In the genomic region with DNA sequence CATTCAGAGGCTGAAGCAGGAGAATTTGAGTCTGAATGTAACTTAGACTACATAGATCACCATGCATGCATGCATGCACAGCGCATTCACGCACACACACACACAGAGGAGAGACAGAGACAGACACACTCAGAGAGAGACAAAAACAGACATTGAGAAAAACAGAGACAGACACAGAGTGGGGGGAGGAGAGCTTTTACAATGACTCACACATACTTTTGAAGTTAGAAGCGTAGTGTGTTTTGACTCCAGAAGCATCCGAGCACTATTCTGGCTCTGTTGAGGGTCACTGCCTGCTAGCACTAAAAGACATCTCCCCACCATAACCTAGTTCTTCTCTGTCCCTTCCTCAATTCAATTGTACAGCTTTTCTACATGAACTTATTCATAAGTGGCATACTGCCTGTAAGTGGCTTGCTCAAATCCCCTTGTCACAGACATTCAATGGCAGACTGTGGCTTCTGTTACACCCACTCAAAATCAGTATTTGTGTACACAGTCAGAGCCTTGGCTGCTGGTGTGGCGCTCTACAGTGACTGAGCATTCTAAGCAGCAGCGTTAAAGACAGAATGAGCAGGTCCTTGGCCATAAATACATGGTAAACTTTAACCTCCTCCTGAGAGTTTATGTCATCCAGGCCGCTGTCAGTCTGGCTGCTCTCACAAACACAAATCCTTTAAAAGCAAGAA, we compare ENCODE assay signal across 14 mouse cellular contexts. TPM values are rescaled to one million over a fixed set of nuclear protein-coding genes. Genes with fewer than 3 reads are reported as not detected.
DNase-seq lines count a peak whose midpoint lies in the region; ATAC-seq lines count a peak whose summit lies in the region.
"Had no signal": no experiment of that assay in that cellular context is flagged by ENCODE, and none has a peak within 500 bp of the region (broad histone marks: within the 10 kb centered on the region; RNA-seq: fewer than 3 reads in every experiment).

No protein-coding gene starts in this region.

- peak; percentile 56 for ATAC-seq in CD4-positive, CD25-positive, alpha-beta regulatory T cell, adult 4 months
- no peak for ATAC-seq in cerebellum, adult (ENCODE audit: insufficient number of reproducible peaks, low FRiP score, low TSS enrichment)
- ATAC-seq: forebrain, embryonic 15.5 days had no signal

- DNase-seq in layer of hippocampus, adult 18-20 months (ENCODE audit: low spot score in 2 of 2), result peak; percentile 7 to 23
- DNase-seq in layer of hippocampus, postnatal 25 days (ENCODE audit: extremely low spot score in 1 of 2, low spot score in 1 of 2), result no peak
- peak; percentile 48 for DNase-seq in brain, adult 2 months (ENCODE audit: low read depth, low spot score)
- DNase-seq in lung, postnatal 10 days, result peak; percentile 2
- no peak for DNase-seq in kidney, adult 8-10 months
- DNase-seq: adrenal gland, postnatal 25 days; cerebellum, postnatal 14 days; heart, postnatal 14 days; liver, embryonic 13.5 days; midbrain, embryonic 14.5 days; right cerebral cortex, postnatal 25 days had no signal

RNA-seq across cellular contexts. Expression of a gene that starts 28.4 kb away (rescaled TPM):
- total RNA-seq in layer of hippocampus, adult 18-20 months (2021), result 10 to 100 TPM; 50.5 to 52.0 TPM
- total RNA-seq in layer of hippocampus, postnatal 25 days (2021), result 10 to 100 TPM; 49.1 to 50.4 TPM
- polyA plus RNA-seq in CD4-positive, CD25-positive, alpha-beta regulatory T cell, adult 4 months (2017; shearing (Covaris generic)), result 10 to 100 TPM; 20.0 to 23.7 TPM

Comparison
In these comparisons a context has a peak if more than half of its experiments do, and no peak if none do; other contexts are left out.
1. DNase-seq: peak in layer of hippocampus, adult 18-20 months (2 of 2), brain, adult 2 months (single experiment) and lung, postnatal 10 days (single experiment); none in layer of hippocampus, postnatal 25 days (0 of 2) and kidney, adult 8-10 months (0 of 2).